Comparison of ENCODE assay signal across 8 mouse cellular contexts in the genomic region with DNA sequence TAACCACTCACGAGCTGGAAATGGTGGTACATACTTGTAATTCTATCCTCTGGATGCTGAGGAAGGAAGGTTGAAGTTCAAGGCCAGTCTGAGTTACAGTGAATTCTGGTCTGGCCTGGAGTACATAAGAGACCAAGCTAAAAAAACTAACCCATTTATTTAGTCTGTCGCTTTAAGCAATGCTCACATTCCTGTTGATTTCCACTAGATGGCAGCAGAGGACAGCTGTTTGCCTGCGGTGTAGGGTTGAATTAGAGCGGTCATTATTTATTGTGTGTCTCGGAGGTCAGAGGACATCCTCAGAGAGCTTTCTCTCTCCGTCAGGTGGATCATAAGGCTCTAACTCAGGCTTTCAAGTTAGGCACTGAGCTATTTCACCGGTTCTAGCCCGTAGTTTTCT. TPM values are rescaled to one million over a fixed set of nuclear protein-coding genes. Genes with fewer than 3 reads are reported as not detected.
DNase-seq lines count a peak whose midpoint lies in the region; ATAC-seq lines count a peak whose summit lies in the region.

No protein-coding gene starts in this region.

- no peaks in the 10 kb centered on the region for H3K9me3 ChIP-seq in stomach, embryonic 14.5 days (ENCODE audit: control insufficient read depth, low read depth, low read length)

- DNase-seq in right cerebral cortex, adult 2 months (ENCODE audit: low spot score in 2 of 2) = peak; percentile 46 to 64
- DNase-seq in right cerebral cortex, postnatal 25 days = no peak
- peak; percentile 87 for DNase-seq in embryo, embryonic 10 days (ENCODE audit: low spot score)
- DNase-seq in heart, adult 9 months (ENCODE audit: low spot score in 2 of 2) = peak; percentile 15 to 27
- DNase-seq in kidney, adult 9 months = peak; percentile 52
- DNase-seq in lung, postnatal 4 days = peak; percentile 28 to 63

- H3K4me2 ChIP-seq in stomach, embryonic 14.5 days (replicated peaks; ENCODE audit: low read depth, low read length) = no peak overlapping the region

- WGBS in stomach, embryonic 14.5 days = 9% methylated on average over 8 of the region's 8 CpGs

- no peak overlapping the region for H3K4me3 ChIP-seq in stomach, embryonic 14.5 days (ENCODE audit: low read depth, low read length)

- peak; percentile 73 for ATAC-seq in activated CD4-positive, CD25-positive, alpha-beta regulatory T cell, adult 4 months
- ATAC-seq in stomach, embryonic 14.5 days (ENCODE audit: insufficient number of reproducible peaks, insufficient read depth, low FRiP score, low read depth) = peak; percentile 67; the same call in 1 of the 2 replicates

- no peaks in the 10 kb centered on the region for H3K4me1 ChIP-seq in stomach, embryonic 14.5 days (ENCODE audit: control insufficient read depth, insufficient read depth, low read length)

- H3K9ac ChIP-seq in stomach, embryonic 14.5 days (replicated peaks; ENCODE audit: low read depth, low read length) = no peak overlapping the region

- no peaks in the 10 kb centered on the region for H3K36me3 ChIP-seq in stomach, embryonic 14.5 days (ENCODE audit: control insufficient read depth, insufficient read depth, low read length)

- H3K27ac ChIP-seq in stomach, embryonic 14.5 days (ENCODE audit: low read length) = no peak overlapping the region

- no peaks in the 10 kb centered on the region for H3K27me3 ChIP-seq in stomach, embryonic 14.5 days (ENCODE audit: control insufficient read depth, insufficient read depth, low read length)

RNA-seq across cellular contexts. Expression of a gene that starts 14.4 kb away (rescaled TPM):
- polyA plus RNA-seq in activated CD4-positive, CD25-positive, alpha-beta regulatory T cell, adult 4 months (2017; shearing (Covaris generic)) = 10 to 100 TPM; 43.9 to 51.3 TPM
- polyA plus RNA-seq in stomach, embryonic 14.5 days (2014; fragmentation: Nextera tagmentation; extraction: Ambion mirVana) = 53.8 and 58.6 TPM in 2 replicates
